Mouse (Mus musculus) CH12.LX (cell line): Measurements from ENCODE around the gene Bco1. TPM values are rescaled to one million over a fixed set of nuclear protein-coding genes. Genes with fewer than 3 reads are reported as not detected.
A peak's percentile ranks its signal among the peaks of the same experiment; 100 is the strongest.

Experiments used
- DNase-seq: peaks from one replicate; pipeline ENCODE4 v3.0.0-alpha.2; 2013; ENCODE audit errors: extremely low read depth
- H3K27ac ChIP-seq: 2 replicates; pipeline ENCODE4 v1.5.1; 2012; ENCODE audit warnings: low read depth, mild to moderate bottlenecking, control low read depth, moderate library complexity; ENCODE audit not compliant: insufficient read depth
- H3K27me3 ChIP-seq: replicated peaks from 2 replicates; pipeline ENCODE3; 2012; ENCODE audit warnings: inconsistent platforms
- H3K36me3 ChIP-seq, 2 experiments: replicated peaks in 1 of 2; 2 replicates each; pipeline versions ENCODE3 to v1.6.1; 2012; ENCODE audit warnings: inconsistent platforms in 1 of 2, low read length in 1 of 2, mild to moderate bottlenecking in 1 of 2, mixed read lengths in 1 of 2, moderate library complexity in 1 of 2; ENCODE audit not compliant: control insufficient read depth in 1 of 2, insufficient read depth in 1 of 2
- H3K4me1 ChIP-seq, 2 experiments: 2 replicates each; pipeline ENCODE4 v1.6.1; 2012; ENCODE audit warnings: inconsistent platforms in 1 of 2, moderate library complexity in 1 of 2; ENCODE audit not compliant: insufficient read depth in 2 of 2, control insufficient read depth in 1 of 2
- H3K4me2 ChIP-seq: 2 replicates; pipeline ENCODE4 v1.6.1; 2012; ENCODE audit warnings: low read depth, mild to moderate bottlenecking, control low read depth; ENCODE audit not compliant: poor library complexity, insufficient read depth, severe bottlenecking
- H3K4me3 ChIP-seq, 3 experiments: fragments of 150-350 bp in 1 of 3; sonication (generic) in 1 of 3; replicated peaks in 1 of 3; 2 replicates each; pipeline versions ENCODE3 to v1.5.1; 2011 to 2012; ENCODE audit warnings: low read depth in 2 of 3, low read length in 2 of 3, mild to moderate bottlenecking in 2 of 3, moderate library complexity in 2 of 3, control low read depth in 1 of 3, improper control_type of control experiment in 1 of 3, inconsistent platforms in 1 of 3, mixed read lengths in 1 of 3; ENCODE audit not compliant: poor library complexity in 1 of 3
- H3K79me2 ChIP-seq: replicated peaks from 2 replicates; pipeline ENCODE4 v1.6.1; 2012; ENCODE audit warnings: mild to moderate bottlenecking, moderate library complexity; ENCODE audit not compliant: control insufficient read depth, poor library complexity, insufficient read depth, severe bottlenecking; ENCODE audit errors: extremely low read depth
- H3K9ac ChIP-seq: 2 replicates; pipeline ENCODE4 v1.6.1; 2012; ENCODE audit warnings: low read depth, mild to moderate bottlenecking, control low read depth, moderate library complexity; ENCODE audit not compliant: insufficient read depth
- H3K9me3 ChIP-seq: replicated peaks from 2 replicates; pipeline ENCODE3; 2012; ENCODE audit warnings: low read length, inconsistent platforms, mixed read lengths
- CHD2 ChIP-seq: IDR thresholded peaks from 2 replicates; pipeline ENCODE4 v1.6.1; 2011; ENCODE audit warnings: low read length, improper control_type of control experiment
- CTCF ChIP-seq, 2 experiments: IDR thresholded peaks in 1 of 2; conservative IDR thresholded peaks in 1 of 2; 2 replicates each; pipeline ENCODE4 v1.5.1; 2011 to 2012; ENCODE audit warnings: low read depth in 2 of 2, low read length in 2 of 2, improper control_type of control experiment in 1 of 2, inconsistent platforms in 1 of 2, mild to moderate bottlenecking in 1 of 2, moderate library complexity in 1 of 2
- E2F4 ChIP-seq: IDR thresholded peaks from 2 replicates; pipeline ENCODE4 v1.6.1; 2011; ENCODE audit warnings: low read depth, low read length, improper control_type of control experiment; ENCODE audit not compliant: insufficient replicate concordance
- ELF1 ChIP-seq: IDR thresholded peaks from 2 replicates; pipeline ENCODE4 v1.6.1; 2014; ENCODE audit warnings: low read depth, mild to moderate bottlenecking, inconsistent platforms, low read length, improper control_type of control experiment
- ETS1 ChIP-seq: conservative IDR thresholded peaks from 2 replicates; pipeline ENCODE4 v1.6.1; 2012; ENCODE audit warnings: low read depth, mild to moderate bottlenecking, inconsistent platforms, low read length, improper control_type of control experiment, moderate library complexity
- HCFC1 ChIP-seq: IDR thresholded peaks from 2 replicates; pipeline ENCODE4 v1.6.1; 2012; ENCODE audit warnings: low read depth, mild to moderate bottlenecking, inconsistent platforms, low read length, improper control_type of control experiment
- JUN ChIP-seq: IDR thresholded peaks from 2 replicates; pipeline ENCODE4 v1.6.1; 2011; ENCODE audit warnings: low read depth, mild to moderate bottlenecking, low read length, improper control_type of control experiment, moderate library complexity; ENCODE audit not compliant: insufficient read depth
- JUND ChIP-seq: conservative IDR thresholded peaks from 2 replicates; pipeline ENCODE4 v1.6.1; 2011; ENCODE audit warnings: low read depth, low read length, improper control_type of control experiment
- KAT2A ChIP-seq: IDR thresholded peaks from 2 replicates; pipeline ENCODE4 v1.6.1; 2012; ENCODE audit warnings: low read length, improper control_type of control experiment, inconsistent platforms; ENCODE audit not compliant: insufficient replicate concordance
- MAFK ChIP-seq: IDR thresholded peaks from 2 replicates; pipeline ENCODE4 v1.6.1; 2011; ENCODE audit warnings: low read length, improper control_type of control experiment; ENCODE audit not compliant: insufficient replicate concordance
- MEF2A ChIP-seq: IDR thresholded peaks from 2 replicates; pipeline ENCODE4 v1.6.1; 2014; ENCODE audit warnings: low read depth, mild to moderate bottlenecking, inconsistent platforms, low read length, improper control_type of control experiment, borderline replicate concordance
- NRF1 ChIP-seq: IDR thresholded peaks from 2 replicates; pipeline ENCODE4 v1.6.1; 2014; ENCODE audit warnings: low read depth, mild to moderate bottlenecking, inconsistent platforms, low read length, improper control_type of control experiment, moderate library complexity
- POLR2A ChIP-seq: IDR thresholded peaks from 2 replicates; pipeline ENCODE4 v1.6.1; 2011; ENCODE audit warnings: low read depth, mild to moderate bottlenecking, improper control_type of control experiment, low read length
- POLR2AphosphoS2 ChIP-seq: IDR thresholded peaks from 2 replicates; pipeline ENCODE4 v1.6.1; 2011; ENCODE audit warnings: low read depth, low read length, improper control_type of control experiment
- RAD21 ChIP-seq: IDR thresholded peaks from 2 replicates; pipeline ENCODE4 v1.6.1; 2011; ENCODE audit warnings: low read depth, mild to moderate bottlenecking, low read length, improper control_type of control experiment, moderate library complexity
- RCOR1 ChIP-seq: conservative IDR thresholded peaks from 2 replicates; pipeline ENCODE4 v1.6.1; 2012; ENCODE audit warnings: low read depth, mild to moderate bottlenecking, inconsistent platforms, low read length, improper control_type of control experiment
- SIN3A ChIP-seq: IDR thresholded peaks from 2 replicates; pipeline ENCODE4 v1.6.1; 2012; ENCODE audit warnings: low read length, improper control_type of control experiment, inconsistent platforms
- ZKSCAN1 ChIP-seq: IDR thresholded peaks from 2 replicates; pipeline ENCODE4 v1.6.1; 2012; ENCODE audit warnings: low read depth, inconsistent platforms, low read length, improper control_type of control experiment, borderline replicate concordance
- ZNF384 ChIP-seq: IDR thresholded peaks from 2 replicates; pipeline ENCODE4 v1.6.1; 2012; ENCODE audit warnings: low read depth, low read length, improper control_type of control experiment, inconsistent platforms
- dilution Hi-C: fragments of 300-500 bp; cut with MboI; formaldehyde crosslinking; loops from 2 replicates; pipeline ENCODE4 v1.14.3; 2020; ENCODE audit warnings: low sequenced_read_pairs; ENCODE audit not compliant: extremely low pct_unique_long_range_greater_than_20kb, extremely low pct_ligation_motif_present
- in situ Hi-C: fragments of 300-500 bp; cut with MboI; formaldehyde crosslinking; loops from 3 replicates; pipeline ENCODE4 v1.14.3; 2019; ENCODE audit warnings: low sequenced_read_pairs, low pct_ligation_motif_present, low pct_unique_long_range_greater_than_20kb, mixed read lengths
- polyA plus RNA-seq: library from polyadenylated mRNA; unstranded; fragments of >175 nt; gene quantifications from 2 replicates; pipeline ENCODE4 v1.2.1, GENCODE M21; 2012; ENCODE audit warnings: low read depth; ENCODE audit not compliant: insufficient read length
- total RNA-seq, 2 experiments: library from RNA; depleted of rRNA; stranded (reverse); fragments of 300-350 nt in 1 of 2; fragments of >200 nt in 1 of 2; gene quantifications; 2 replicates each; pipeline ENCODE4 v1.2.3; 2012 to 2014

Gene Bco1
- total and polyA plus RNA-seq, 3 experiments: not detected

DNA sequence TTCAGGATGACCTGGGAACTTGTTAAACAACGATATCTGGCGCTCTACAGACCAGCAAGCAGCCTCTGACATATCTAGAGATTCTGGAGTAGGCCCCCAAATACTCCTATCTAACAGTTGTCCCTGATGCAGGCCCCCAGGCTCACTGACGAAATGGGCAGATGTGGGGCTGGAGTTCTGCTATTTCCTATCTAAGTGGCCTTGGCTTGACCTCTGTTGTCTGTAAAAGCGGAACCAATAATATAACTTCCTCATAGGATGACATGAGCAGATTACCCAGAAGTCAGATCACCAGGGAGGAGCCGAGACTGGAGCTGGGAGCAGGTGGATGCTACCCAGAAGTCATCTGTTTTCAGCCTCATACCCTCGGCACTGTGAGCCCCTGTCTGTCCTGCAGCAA is 40.6 kb upstream of the Bco1 start:
- Histone ChIP-seq H3K4me2 (no peak overlapping the region), H3K79me2 (no peaks in the 10 kb centered on the region), H3K9me3 (peaks cover 2% of the 10 kb centered on the region), H3K4me1 (peaks cover 6 to 23% of the 10 kb centered on the region in 2 experiments; a peak in 3 of 4 replicates), H3K4me3 (no peak overlapping the region), H3K27ac (no peak overlapping the region), H3K36me3 (no peaks in the 10 kb centered on the region), H3K9ac (no peak overlapping the region), H3K27me3 (peaks cover 29% of the 10 kb centered on the region)
- in situ Hi-C loops (no loop called here), dilution Hi-C loops (no loop called here)
- DNase-seq: peak; percentile 42
- TF ChIP-seq E2F4 (no peak), CHD2 (no peak), ZNF384 (no peak), RCOR1 (no peak), HCFC1 (no peak), KAT2A (no peak), MEF2A (no peak), JUN (no peak), JUND (no peak), SIN3A (no peak)

DNA sequence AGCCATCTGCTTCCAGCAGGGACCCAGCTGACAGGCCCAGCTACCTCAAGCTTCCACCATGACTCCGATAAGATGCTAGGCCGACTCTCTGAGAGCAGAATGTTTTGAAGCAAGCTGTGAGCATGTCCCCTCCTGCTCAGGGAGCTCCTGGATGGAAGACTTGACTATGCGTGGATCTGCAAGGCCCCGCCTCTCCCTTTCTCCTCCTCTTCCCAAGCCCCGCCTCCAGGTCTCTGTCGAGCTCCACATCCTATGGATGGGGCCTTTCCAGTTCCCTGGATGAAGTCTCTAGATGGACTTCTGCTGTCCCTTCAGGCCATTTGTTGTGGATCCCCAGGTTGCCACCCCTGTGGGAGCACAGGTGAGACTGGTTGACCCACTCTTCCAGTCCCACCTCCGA is 36.6 kb upstream of the Bco1 start:
- no peak overlapping the region for H3K4me2 ChIP-seq
- no peaks in the 10 kb centered on the region for H3K79me2 ChIP-seq
- H3K27me3 ChIP-seq: peaks cover 29% of the 10 kb centered on the region
- H3K27ac ChIP-seq: no peak overlapping the region
- in situ Hi-C loops: no loop called here
- no peak overlapping the region for H3K4me3 ChIP-seq
- H3K36me3 ChIP-seq: no peaks in the 10 kb centered on the region
- DNase-seq: no peak
- TF ChIP-seq ZKSCAN1: no peak
- no peak for TF ChIP-seq ETS1
- no peak for TF ChIP-seq ELF1
- no peak for TF ChIP-seq POLR2AphosphoS2
- no peak for TF ChIP-seq CTCF (conservative IDR thresholded peaks at IDR 0.05 in 1 of 2, IDR thresholded peaks at IDR 0.05 in 1 of 2; ENCODE audit: low read depth in 2 of 2, low read length in 2 of 2)
- no peak for TF ChIP-seq POLR2A
- no peak for TF ChIP-seq MEF2A
- no peak for TF ChIP-seq RAD21
- no peak for TF ChIP-seq NRF1
- TF ChIP-seq CHD2: no peak
- TF ChIP-seq JUN: no peak
- TF ChIP-seq MAFK: no peak
- dilution Hi-C loops: no loop called here
- no peak overlapping the region for H3K9ac ChIP-seq
- H3K4me1 ChIP-seq: peaks cover 2 to 13% of the 10 kb centered on the region in 2 experiments; a peak in 2 of 4 replicates
- peaks cover 5% of the 10 kb centered on the region for H3K9me3 ChIP-seq
